Mouse (Mus musculus) left cerebral cortex, adult 6 months (tissue): ENCODE data around the gene Naa40. TPM values are rescaled to one million over a fixed set of nuclear protein-coding genes. Genes with fewer than 3 reads are reported as not detected.

Experiments
- long read RNA-seq, 2 experiments: library from polyadenylated mRNA; unstranded; transcript quantifications; one replicate each; pipeline ENCODE4 v2.0.0; 2019 to 2020
- polyA plus RNA-seq: library from polyadenylated mRNA; unstranded; fragments of <200 nt; fragmentation: Nextera tagmentation; gene quantifications from 2 replicates; pipeline ENCODE4 v1.2.3, GENCODE M21; 2021

Naa40 gene
- 9.4 and 11.2 TPM in 2 replicates for polyA plus RNA-seq
- long read RNA-seq, experiment 1, full-length matches to known transcripts: 61 of 73 reads
- long read RNA-seq, experiment 1, partial matches to known transcripts: 3 of 73 reads
- long read RNA-seq, experiment 1, other reads (novel, unspliced or antisense): 9 of 73 reads
- long read RNA-seq, experiment 2, partial matches to known transcripts: 1 of 10 reads
- long read RNA-seq, experiment 2, other reads (novel, unspliced or antisense): 5 of 10 reads

DNA sequence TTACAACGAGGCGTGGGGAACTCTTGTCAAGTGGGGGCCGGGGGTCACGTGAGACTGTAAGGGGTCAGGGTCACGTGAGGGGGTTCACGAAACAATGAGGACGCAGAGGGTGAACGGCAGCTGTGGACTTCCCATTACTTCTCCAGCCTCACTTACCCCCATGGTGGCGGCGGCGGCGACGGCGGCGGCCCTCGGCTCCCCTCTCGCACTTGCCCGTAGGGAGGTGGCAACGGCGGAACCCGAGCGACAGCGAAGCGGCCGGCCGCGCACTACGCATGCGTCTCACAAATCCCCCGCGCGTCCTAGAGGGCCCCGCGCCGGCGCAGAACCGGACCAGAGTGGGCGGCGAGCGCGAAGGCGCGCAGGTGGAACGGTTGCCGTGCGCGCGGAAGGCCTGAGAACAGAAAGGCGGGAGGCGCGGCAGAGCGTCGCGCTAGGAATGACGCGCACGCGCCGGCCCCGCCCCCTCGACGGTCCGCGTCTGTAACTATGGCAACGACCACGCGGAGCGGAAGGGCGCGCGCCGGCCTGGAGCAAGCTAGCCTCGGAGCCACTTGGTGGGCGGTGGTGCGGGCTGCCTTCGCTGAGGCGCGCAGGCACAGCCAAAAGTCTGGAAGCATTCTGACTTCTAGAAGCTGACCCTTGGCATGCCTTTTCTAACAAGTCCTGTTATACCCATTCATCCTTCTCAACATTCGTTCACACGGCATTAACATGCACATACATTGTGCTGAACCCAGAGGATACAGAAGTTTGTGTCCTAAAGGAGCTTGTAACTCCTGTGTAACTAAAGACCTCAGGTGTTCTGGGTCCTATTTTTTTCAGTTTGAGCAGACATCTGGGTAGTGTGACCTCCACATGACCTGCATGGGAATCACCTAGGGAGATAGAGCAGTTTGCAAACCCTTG lies at the start of gene Naa40:
TSS of gene Naa40 (minus strand) at position 402 of the 909 bp plus-strand sequence.

DNA sequence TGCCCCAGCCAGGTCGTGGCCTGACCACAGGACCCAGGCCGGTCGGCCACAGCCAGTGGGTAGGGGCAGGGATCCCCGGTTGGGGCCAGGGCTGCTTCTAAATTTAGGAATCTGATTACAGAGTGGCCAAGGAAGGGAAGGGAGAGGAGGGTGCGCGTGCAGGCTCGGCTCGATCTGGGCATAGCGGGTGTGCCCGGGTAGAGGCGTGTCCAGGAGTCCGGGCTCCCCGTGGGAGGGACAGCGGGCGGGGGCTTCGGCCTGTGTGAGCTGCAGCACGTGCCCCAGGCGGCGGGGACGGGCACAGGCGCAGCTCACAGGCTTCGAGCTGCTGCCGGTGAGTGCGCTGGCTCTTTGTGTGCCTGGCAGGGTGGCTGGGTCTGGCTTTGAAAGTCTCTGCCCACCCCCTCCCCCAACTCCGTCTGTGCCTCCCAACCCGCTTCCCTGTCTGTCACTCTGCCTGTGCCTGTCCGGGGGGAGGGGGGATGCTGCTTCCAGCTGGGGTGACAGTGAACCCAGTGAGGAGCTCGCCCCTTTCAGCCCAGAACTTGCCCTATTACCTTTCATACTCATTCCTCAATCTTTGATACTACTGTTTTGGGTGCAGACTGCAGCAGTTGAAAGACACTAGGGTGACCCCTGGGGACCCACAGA lies 26.2 kb upstream of the Naa40 start, which contains the start of gene Rcor2:
TSS of gene Rcor2 (plus strand) at position 235 of the 651 bp plus-strand sequence.

DNA sequence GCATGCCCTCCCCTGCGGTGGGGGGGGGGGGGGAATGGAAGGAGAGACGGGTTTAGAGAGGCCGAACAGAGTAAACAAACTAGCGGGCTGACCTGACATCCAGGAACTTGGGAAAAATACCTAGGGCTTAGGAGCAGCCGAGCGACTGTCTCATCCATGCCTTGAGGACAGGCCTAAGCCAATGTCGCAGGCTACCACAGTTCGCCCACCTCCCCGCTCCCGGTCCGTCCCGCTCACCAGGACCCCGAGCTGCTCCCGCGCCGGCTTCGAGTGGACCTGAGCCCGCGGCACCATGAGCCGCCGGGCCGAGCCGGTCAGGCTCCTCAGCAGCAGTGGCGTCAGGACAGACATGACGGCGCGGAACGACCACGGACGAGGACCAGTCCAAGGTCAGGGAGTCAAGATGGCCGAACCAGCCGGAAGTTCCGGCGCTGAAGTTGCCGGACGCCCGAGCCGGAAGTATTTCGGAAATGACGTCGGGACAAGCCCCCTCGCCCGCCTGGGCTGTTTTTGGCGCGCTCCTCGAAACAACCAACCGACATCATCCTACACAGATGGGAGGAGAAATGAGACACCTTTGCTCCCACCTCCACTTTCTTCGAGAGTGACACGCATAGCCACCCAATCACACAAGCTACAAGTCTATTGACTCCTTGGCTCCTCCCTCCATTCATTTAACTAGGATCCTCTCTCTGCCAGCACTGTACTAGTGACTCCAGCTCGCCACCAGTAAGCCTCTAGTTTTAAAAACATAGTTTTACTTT lies 23.6 kb downstream of the Naa40 start, which contains the start of gene Cox8a:
TSS of gene Cox8a (minus strand) at position 455 of the 764 bp plus-strand sequence.

DNA sequence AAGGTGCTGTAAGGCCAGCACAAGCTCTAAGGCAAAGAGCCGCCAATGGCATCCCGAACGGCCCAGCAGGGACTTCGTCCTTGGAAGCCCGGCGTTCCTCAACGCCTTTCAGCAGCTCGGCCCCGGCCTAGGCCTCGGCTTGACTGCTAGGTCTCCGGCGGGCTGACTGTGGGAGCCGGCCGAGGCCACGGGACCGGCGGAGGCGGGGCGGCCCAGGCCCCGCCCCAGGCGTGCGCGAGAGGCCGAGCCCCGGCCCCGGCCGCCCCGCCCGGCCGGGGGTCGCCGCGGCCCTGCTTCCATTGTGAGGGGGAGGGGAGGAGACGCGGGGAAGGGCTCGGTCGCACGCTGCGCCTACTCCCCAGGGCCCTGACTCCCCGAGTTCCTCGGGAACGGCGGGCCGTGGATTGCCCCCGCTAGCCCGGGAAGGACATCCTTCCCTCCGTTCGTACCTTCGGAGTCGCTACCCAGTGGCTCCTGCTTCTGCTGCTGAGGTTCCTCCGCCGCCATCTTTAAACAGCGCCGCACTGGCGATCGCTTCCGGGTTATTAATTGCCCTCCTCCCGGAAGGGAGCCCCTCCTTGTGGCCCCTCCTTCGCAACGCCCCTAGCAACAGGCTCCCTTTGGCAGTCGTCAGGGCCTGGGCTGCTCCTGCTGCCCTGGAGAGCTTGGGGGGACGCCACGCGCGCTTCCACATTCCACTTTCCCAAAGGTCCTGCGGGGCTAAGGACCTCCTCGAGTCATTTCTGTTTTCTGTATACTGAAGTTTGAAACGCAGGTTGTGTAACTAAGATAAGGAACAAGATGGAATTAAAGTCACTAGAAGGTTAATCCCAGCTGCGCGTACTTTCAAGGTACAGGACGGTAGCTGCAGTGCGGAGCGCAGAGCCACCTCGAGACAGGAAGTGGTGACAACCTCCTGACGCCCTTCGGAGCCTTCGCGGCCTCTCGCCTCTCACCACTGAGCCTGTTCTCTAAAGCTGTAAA lies 34.9 kb downstream of the Naa40 start, which contains the start of gene Otub1:
TSS of gene Otub1 (minus strand) at position 564 of the 984 bp plus-strand sequence.

Other genes starting within 250 kb of the Naa40 start
- 24.3 and 28.0 TPM in 2 replicates for gene Dnajc4, start 248.6 kb downstream of the Naa40 start, polyA plus RNA-seq
- 15.8 and 19.0 TPM in 2 replicates for gene Nudt22, start 245.1 kb downstream of the Naa40 start, polyA plus RNA-seq
- 22.6 and 27.5 TPM in 2 replicates for gene Trpt1, start 245.1 kb downstream of the Naa40 start, polyA plus RNA-seq
- 2.9 and 4.8 TPM in 2 replicates for gene Fermt3, start 221.7 kb downstream of the Naa40 start, polyA plus RNA-seq
- 109 and 125 TPM in 2 replicates for gene Stip1, start 201.2 kb downstream of the Naa40 start, polyA plus RNA-seq
- 1.6 and 22.1 TPM in 2 replicates for gene Macrod1, start 184.4 kb downstream of the Naa40 start, polyA plus RNA-seq
- 5.4 and 6.6 TPM in 2 replicates for gene Flrt1, start 135.5 kb downstream of the Naa40 start, polyA plus RNA-seq
- gene Otub1, start 34.9 kb downstream of the Naa40 start, polyA plus RNA-seq: 674 and 694 TPM in 2 replicates
- 7,187 and 8,116 TPM in 2 replicates for gene Cox8a, start 23.6 kb downstream of the Naa40 start, polyA plus RNA-seq
- 1.3 and 3.4 TPM in 2 replicates for gene Rcor2, start 26.1 kb upstream of the Naa40 start, polyA plus RNA-seq
- gene Mark2, start 100.7 kb upstream of the Naa40 start, polyA plus RNA-seq: 26.0 and 29.1 TPM in 2 replicates
- 2.9 and 6.9 TPM in 2 replicates for gene Spindoc, start 141.8 kb upstream of the Naa40 start, polyA plus RNA-seq
- gene 2700081O15Rik, start 176.4 kb upstream of the Naa40 start, polyA plus RNA-seq: 1.6 and 2.0 TPM in 2 replicates
- 605 and 631 TPM in 2 replicates for gene Rtn3, start 242.1 kb upstream of the Naa40 start, polyA plus RNA-seq